Mouse (Mus musculus) lung, adult 2 months (tissue): ENCODE measurements around the gene Pdcd5.

ENCODE experiments used
- CTCF ChIP-seq: fragments of 200-500 bp; IDR thresholded peaks from 2 replicates; pipeline ENCODE4 v1.5.1; 2011; ENCODE audit warnings: mild to moderate bottlenecking, low read length, control low read depth; ENCODE audit not compliant: insufficient read depth
- POLR2A ChIP-seq: fragments of 200-500 bp; IDR thresholded peaks from 2 replicates; pipeline ENCODE4 v1.6.1; 2011; ENCODE audit warnings: low read depth, mild to moderate bottlenecking, control low read depth, low read length, borderline replicate concordance; ENCODE audit errors: extremely low read depth

DNA sequence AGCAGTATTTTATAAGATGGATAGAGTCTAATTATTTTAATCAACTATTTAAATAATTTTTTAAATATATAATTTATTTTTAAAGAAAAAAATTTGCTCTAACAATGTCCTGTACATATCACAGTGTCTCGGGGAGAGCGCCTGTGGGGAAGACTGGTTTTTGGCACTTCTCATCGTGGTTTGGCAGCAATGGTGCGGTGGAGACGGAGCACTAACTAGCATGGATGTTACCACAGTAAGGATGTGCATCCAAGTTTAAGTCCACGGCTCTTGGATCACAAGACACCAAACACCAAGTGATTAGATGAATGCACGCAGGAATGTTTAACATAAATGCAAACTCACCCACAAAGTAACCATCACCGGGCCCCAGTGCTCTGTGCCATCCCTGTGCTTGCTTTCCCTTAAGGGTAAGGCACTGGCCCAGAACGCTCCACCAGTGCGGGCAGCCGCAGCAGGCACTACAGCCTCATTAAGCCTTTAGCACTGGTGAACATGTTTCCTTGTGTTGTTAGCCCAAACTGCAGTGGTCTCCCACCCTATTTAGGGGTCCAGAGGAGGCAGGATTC, 41.5 kb upstream of the Pdcd5 start:
- TF ChIP-seq CTCF (no peak), POLR2A (no peak)
